In genomic region chr9:58312944-58313359, GRCm38 (mm10) we compare ENCODE assay signal across 8 mouse cellular contexts. TPM values are rescaled to one million over a fixed set of nuclear protein-coding genes. Genes with fewer than 3 reads are reported as not detected.
DNase-seq lines count a peak whose midpoint lies in the region; ATAC-seq and TF ChIP-seq lines count a peak whose summit lies in the region.

Gene Loxl1, minus strand, starts transcription at chr9:58313186.

- ATAC-seq in hindbrain, postnatal 0 days: peak; percentile 60
- peak; percentile 18; the same call in 1 of the 2 replicates for ATAC-seq in liver, embryonic 12.5 days
- ATAC-seq in neural tube, embryonic 12.5 days (ENCODE audit: low FRiP score, low read depth): peak; percentile 27; the same call in 1 of the 2 replicates

- H3K27ac ChIP-seq in bone marrow macrophage, adult 2 months (ENCODE audit: insufficient read depth, low read depth, low read length): no peak within 1 kb of the TSS
- peak within 1 kb of the TSS; percentile 17 for H3K27ac ChIP-seq in hindbrain, postnatal 0 days
- H3K27ac ChIP-seq in liver, embryonic 12.5 days: no peak within 1 kb of the TSS
- no peak within 1 kb of the TSS for H3K27ac ChIP-seq in neural tube, embryonic 12.5 days

- peak within 1 kb of the TSS; percentile 52 for H3K4me2 ChIP-seq in hindbrain, postnatal 0 days (ENCODE audit: low read depth, low read length)
- H3K4me2 ChIP-seq in liver, embryonic 12.5 days: peak within 1 kb of the TSS; percentile 46
- peak within 1 kb of the TSS; percentile 68 for H3K4me2 ChIP-seq in neural tube, embryonic 12.5 days (replicated peaks)

- no peak for TF ChIP-seq POLR2A in bone marrow macrophage, adult 2 months (IDR thresholded peaks at IDR 0.05; ENCODE audit: borderline replicate concordance, low read depth, low read length)

- WGBS in hindbrain, postnatal 0 days: 3% methylated on average over 21 of the region's 21 CpGs
- 5% methylated on average over 21 of the region's 21 CpGs for WGBS in liver, embryonic 12.5 days (ENCODE audit: insufficient replicate concordance)
- WGBS in neural tube, embryonic 12.5 days: under 1% methylated on average over 21 of the region's 21 CpGs

- H3K4me3 ChIP-seq in bone marrow macrophage, adult 2 months (ENCODE audit: insufficient read depth, low read length): peak within 1 kb of the TSS; percentile 9; the same call in 1 of the 2 replicates
- H3K4me3 ChIP-seq in hindbrain, postnatal 0 days (ENCODE audit: low read length): peak within 1 kb of the TSS; percentile 30
- H3K4me3 ChIP-seq in liver, embryonic 12.5 days: peak within 1 kb of the TSS; percentile 33
- peak within 1 kb of the TSS; percentile 40 for H3K4me3 ChIP-seq in neural tube, embryonic 12.5 days

- TF ChIP-seq CTCF in bone marrow macrophage, adult 2 months (IDR thresholded peaks at IDR 0.05; ENCODE audit: low read depth, low read length): no peak
- TF ChIP-seq CTCF in hindbrain, postnatal 0 days (IDR thresholded peaks at IDR 0.05; ENCODE audit: low read depth): no peak

- H3K9me3 ChIP-seq in hindbrain, postnatal 0 days (ENCODE audit: low read length): no peaks in the 10 kb centered on the region
- H3K9me3 ChIP-seq in liver, embryonic 12.5 days (replicated peaks): no peaks in the 10 kb centered on the region
- no peaks in the 10 kb centered on the region for H3K9me3 ChIP-seq in neural tube, embryonic 12.5 days

- no peaks in the 10 kb centered on the region for H3K4me1 ChIP-seq in bone marrow macrophage, adult 2 months (ENCODE audit: control insufficient read depth, insufficient read depth, low read length)
- peaks cover 33% of the 10 kb centered on the region for H3K4me1 ChIP-seq in hindbrain, postnatal 0 days (ENCODE audit: insufficient read depth, low read length)
- H3K4me1 ChIP-seq in liver, embryonic 12.5 days: peaks cover 15% of the 10 kb centered on the region; the same call in 1 of the 2 replicates
- H3K4me1 ChIP-seq in neural tube, embryonic 12.5 days: peaks cover 49% of the 10 kb centered on the region

- peak; percentile 66 to 75 for DNase-seq in cerebellum, postnatal 10 days
- no peak for DNase-seq in cerebellum, postnatal 14 days
- DNase-seq in gastrocnemius, postnatal 25 days: peak; percentile 77
- peak; percentile 79 for DNase-seq in hindbrain, postnatal 0 days (ENCODE audit: low spot score)
- DNase-seq in thymus, postnatal 14 days: no peak

- H3K9ac ChIP-seq in hindbrain, postnatal 0 days (replicated peaks; ENCODE audit: low read length): peak within 1 kb of the TSS; percentile 25; the same call in 1 of the 2 replicates
- H3K9ac ChIP-seq in liver, embryonic 12.5 days: no peak within 1 kb of the TSS
- peak within 1 kb of the TSS; percentile 38 for H3K9ac ChIP-seq in neural tube, embryonic 12.5 days

- H3K36me3 ChIP-seq in hindbrain, postnatal 0 days (ENCODE audit: insufficient read depth, low read length): no peaks in the 10 kb centered on the region
- H3K36me3 ChIP-seq in liver, embryonic 12.5 days: no peaks in the 10 kb centered on the region
- H3K36me3 ChIP-seq in neural tube, embryonic 12.5 days: no peaks in the 10 kb centered on the region

- 0 out of 2 replicates have a peak, but pooled peaks cover 3% of the 10 kb centered on the region for H3K27me3 ChIP-seq in hindbrain, postnatal 0 days (ENCODE audit: insufficient read depth, low read length)
- peaks cover 82% of the 10 kb centered on the region for H3K27me3 ChIP-seq in liver, embryonic 12.5 days (replicated peaks)
- peaks cover 25% of the 10 kb centered on the region for H3K27me3 ChIP-seq in neural tube, embryonic 12.5 days (replicated peaks)

RNA-seq across cellular contexts. Expression of gene Loxl1, which starts in this region (rescaled TPM):
- 1.5 and 1.8 TPM in 2 replicates for polyA plus RNA-seq in bone marrow macrophage, adult 2 months (2012; ENCODE audit: insufficient read depth, insufficient read length, missing spikeins)
- 10 to 100 TPM; 19.1 to 28.7 TPM for total RNA-seq in gastrocnemius, postnatal 25 days (2021)
- total RNA-seq in hindbrain, postnatal 0 days (2014; rRNA removed): 11.9 and 13.8 TPM in 2 replicates
- polyA plus RNA-seq in hindbrain, postnatal 0 days (2015; fragmentation: Nextera tagmentation; extraction: Ambion mirVana): 9.1 and 9.7 TPM in 2 replicates
- polyA plus RNA-seq in liver, embryonic 12.5 days (2016; fragmentation: Nextera tagmentation; extraction: Ambion mirVana): 3.7 and 5.1 TPM in 2 replicates
- 13.5 and 14.7 TPM in 2 replicates for polyA plus RNA-seq in neural tube, embryonic 12.5 days (2016; fragmentation: Nextera tagmentation; extraction: Ambion mirVana)

Comparison
In these comparisons a context has a peak if more than half of its experiments do, and no peak if none do; other contexts are left out.
1. DNase-seq: peak in cerebellum, postnatal 10 days (2 of 2), gastrocnemius, postnatal 25 days (single experiment) and hindbrain, postnatal 0 days (single experiment); none in cerebellum, postnatal 14 days (0 of 2) and thymus, postnatal 14 days (single experiment).
2. Peak in every context shown above with its lines, with median percentiles within 50 percentile points of each other: H3K4me3 ChIP-seq, ATAC-seq and H3K4me2 ChIP-seq.